Mouse (Mus musculus) retina, embryonic 14.5 days (tissue): ENCODE results near the gene Pacsin2.

Source experiments
- DNase-seq: peaks from one replicate; pipeline ENCODE4 v3.0.0-alpha.2; 2015; ENCODE audit warnings: low spot score

Pacsin2 gene

GRCm38 (mm10) chr15:83328952-83329351 is 135.5 kb downstream of the Pacsin2 start:
- DNase-seq: no peak
